Mouse (Mus musculus): ENCODE results near the gene Tkfc. TPM values are rescaled to one million over a fixed set of nuclear protein-coding genes. Genes with fewer than 3 reads are reported as not detected.
"Not testable (repeated sequence)": the region's sequence is repeated elsewhere in the genome, so short reads cannot be mapped to it uniquely, and the experiment has no call there.

Gene Tkfc
- total and polyA plus RNA-seq, 3 experiments = 12.6 to 20.9 (median 17.2) TPM

DNA sequence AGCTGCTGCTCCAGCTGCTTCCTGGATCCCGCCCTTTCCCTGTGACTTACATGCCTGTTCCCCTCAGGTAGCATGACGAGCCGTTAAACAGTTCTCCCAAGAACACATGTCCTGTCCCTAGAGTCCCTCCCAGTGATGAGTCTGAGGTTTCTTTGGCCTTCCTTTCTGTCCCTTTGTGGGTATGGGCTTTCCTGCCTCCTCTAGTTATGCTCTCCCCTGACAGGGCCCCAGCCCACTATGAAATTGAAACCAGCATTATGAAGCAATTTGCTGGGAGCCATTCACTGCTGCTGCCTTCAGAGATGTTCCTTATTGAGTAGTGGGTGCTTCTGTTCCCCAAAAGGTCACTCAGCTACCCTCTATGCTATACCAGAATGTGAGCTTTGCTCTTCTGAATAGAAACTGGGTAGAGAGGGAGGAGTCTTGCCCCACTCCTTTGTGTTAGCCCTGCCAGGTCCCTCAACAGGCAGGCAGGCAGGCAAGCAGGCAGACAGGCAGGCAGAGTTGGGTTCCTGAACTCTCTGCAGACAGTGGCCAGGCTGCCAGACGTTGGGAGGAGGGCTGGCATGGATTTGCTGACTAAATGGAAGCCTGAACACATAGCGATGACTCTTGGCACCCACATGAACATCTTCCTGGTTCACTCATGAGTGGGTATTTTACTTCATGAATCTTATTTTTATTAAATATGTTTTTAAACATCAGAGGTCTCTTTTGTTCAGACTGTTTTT lies 16.2 kb downstream of the Tkfc start:
- no peak for DNase-seq

DNA sequence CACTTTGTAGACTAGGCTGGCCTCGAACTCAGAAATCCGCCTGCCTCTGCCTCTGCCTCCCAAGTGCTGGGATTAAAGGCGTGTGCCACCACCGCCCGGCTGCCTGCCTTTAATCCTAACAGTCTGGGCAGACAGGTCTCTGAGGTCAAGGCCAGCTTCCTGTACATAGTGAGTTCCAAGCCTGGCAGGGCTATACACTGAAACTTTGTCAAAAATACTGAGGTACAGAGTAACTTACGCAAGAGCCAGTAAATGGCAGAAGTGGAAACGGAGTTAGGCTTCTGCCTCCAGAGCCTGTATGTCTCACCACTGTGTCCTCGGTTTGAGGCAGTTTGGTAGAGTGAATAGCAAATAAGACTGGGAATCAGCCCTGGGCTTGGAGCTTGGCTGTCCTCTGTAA lies 18.2 kb downstream of the Tkfc start:
- no peak for DNase-seq

DNA sequence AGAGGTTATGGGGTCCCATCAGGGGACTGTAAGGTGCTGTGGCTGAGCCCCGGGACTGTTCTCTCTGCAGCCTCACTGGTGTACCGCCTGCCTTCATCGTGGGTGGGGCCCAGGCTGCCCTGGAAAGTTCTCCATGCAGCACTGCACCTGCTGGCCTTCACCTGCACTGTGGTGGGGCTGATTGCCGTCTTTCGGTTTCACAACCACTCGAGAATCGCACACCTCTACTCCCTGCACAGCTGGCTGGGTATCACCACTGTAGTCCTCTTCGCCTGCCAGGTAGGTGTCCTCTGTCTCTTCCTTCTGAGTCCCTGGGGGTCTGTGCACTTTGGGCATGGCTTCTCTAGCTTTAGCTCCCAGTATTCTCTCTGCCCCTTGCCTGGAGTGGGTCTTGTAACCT lies 20.3 kb downstream of the Tkfc start:
- no peak for DNase-seq

DNA sequence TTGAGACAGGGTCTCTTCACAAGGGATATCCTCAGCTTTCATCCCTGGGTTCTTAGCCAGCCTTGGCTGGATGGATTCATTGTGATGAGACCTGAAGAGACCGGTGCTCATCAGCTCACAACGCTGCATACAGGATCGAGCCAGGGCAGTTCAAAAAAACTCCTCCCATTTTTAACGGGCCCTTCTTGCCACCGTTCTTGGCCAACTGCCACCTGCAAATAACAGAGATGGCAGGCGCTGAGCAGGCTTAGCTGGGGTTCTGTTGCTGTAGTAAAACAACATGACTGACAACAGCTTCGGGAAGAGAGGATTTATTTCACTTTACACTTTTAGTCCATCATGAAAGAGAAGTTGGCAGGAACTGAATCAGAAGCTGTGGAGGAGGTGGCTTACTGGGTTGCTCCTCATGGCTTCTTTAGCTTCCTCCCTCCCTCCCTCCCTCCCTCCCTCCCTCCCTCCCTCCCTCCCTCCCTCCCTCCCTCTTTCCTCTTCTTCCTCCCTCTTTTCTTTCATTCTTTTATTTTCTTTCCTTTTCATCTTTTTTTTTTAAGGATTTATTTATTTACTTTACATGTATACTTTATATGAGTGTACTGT lies 21.8 kb downstream of the Tkfc start:
- DNase-seq = no peak

DNA sequence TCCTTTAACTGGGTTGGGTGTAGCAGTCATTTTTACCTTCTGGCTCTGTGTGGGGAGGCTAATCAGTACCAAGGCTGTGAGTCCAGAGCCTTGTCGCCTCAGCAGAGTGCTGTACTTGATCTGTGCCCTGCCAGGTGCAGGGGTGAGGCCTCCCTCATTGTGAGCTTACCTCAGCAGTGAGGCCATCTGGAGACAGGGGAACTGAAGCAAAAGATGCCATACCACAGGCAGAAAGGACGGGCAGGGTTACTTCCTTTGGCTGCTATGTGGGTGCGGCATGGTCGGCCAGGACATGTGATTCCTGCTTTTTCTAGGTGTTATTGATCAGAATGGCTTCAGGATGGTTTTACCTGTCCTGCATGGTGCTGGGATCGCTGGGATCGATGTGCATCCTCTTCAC lies 23.5 kb downstream of the Tkfc start:
- no peak for DNase-seq

DNA sequence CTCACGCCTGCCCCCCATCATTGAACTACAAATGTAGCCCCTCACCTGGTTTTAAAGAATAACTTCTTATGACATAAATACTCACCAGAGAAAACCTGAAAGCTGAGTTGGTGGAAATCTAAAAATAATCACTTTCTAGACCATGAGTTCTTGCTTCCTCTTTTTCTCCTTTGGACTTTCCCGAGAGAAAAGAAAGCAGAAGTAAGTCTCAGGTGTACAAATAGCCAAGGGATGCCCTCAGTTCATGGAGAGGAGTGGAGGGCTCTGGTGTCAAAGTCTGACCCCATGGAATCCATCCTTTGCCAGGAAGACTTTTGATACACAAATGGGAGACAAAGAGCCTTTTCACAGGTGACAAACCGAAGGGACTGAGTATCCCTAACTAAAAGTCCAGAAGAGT lies 24.7 kb downstream of the Tkfc start:
- DNase-seq = no peak

DNA sequence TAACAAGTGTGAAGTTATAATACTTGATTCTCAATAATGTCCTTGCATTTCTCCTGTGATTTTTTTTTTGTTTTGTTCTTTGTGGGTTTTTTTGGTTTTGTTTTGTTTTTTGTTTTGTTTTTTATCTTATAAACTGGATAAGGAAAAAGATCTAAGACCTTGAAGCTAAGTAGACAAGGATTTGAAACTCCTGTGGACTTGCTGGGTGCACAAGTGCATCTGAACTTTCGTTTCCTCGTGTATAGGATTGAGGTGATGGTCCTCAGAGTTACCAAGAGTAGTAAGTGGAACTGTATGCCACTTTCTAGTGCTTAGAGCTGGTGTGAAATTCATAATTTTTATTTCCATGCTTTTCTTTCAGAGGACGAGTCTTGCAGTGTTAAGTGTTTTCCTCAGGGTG lies 25.4 kb downstream of the Tkfc start:
- no peak for DNase-seq

DNA sequence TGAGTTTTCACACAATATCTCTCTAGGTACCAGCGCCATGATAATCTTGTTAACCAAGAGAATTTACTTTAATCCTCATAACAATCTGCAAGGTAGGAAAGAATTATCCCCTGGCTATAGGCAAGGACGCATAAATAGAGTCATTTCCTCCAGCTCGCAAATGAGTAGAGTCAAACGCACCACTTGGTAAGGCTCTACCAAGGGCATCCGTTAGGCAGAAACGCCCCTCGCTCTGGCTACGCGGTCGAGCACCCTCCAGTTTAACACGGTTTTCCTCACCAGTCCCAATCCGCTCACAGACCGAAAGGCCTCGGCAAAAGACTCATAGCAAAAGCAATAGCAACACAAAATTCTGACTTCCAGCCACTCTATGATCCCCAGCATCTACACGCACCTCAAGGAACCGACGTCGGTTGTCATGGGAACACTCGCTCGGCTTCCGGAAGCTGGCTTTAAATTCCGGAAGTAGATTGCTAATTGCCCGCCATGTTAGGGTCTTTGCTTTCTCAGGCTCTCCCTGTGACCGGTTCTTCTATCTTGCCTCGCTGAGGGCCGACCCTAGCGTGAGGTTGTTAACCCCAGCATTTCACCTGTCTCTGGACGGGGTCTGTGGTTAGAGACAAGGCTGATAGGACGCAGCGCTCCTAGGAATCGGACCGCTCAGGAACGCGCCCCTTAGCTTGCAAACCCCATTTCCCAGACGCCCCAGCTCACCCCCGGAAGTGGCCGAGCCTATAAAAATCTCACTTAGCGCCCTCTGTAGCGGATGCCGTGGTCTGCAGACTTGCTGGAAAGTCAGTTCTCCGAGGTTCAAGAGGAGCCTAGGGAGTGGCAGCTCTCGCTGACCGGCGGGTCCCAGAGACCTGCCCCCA lies 28.5 kb downstream of the Tkfc start, which contains the start of the genes Cyb561a3 and Tmem138:
Gene Cyb561a3 (plus strand): TSS at position 483 of the 872 bp plus-strand sequence.
Gene Tmem138 (minus strand): TSS at position 673 of the 872 bp plus-strand sequence.
- DNase-seq = peak; percentile 94

DNA sequence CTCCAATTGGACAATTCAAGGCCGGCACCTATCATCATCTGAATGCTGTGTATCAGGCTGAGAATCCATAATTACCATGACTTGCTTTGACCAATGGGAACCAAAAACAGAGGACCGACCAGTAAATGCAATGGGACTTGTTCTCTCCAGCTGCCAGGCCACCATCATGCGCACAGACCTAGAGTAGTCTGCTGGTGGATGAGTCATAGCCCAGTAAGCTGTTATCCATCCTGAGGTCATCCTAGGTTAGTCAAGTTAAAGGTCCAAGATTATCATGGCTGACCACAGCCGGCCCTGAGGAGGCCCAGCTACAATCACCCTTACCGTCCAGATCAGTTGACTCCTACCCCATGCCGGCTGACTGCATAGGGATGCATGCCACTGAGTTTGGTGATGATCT lies 35.8 kb downstream of the Tkfc start:
- peak; percentile 39 for DNase-seq

DNA sequence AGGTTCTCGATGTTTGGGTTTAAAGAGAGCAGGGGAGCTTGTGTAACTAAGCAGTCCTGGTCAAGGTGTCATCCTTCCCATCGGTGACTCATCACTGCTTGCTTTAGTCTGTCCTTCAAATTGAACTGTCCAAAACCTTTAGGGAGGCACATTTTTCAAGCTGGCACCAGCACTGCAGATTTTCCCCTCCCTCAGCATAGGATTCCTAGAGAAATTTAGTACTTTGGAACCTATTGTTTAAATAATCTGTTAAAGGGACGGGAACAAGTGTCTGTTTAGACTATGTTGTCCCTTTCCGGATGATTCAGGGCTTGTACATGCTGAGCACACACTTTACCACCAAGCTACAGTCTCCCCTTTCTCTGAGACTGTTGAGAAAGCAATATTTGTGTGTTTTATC lies 40.2 kb downstream of the Tkfc start:
- peak; percentile 62 for DNase-seq

DNA sequence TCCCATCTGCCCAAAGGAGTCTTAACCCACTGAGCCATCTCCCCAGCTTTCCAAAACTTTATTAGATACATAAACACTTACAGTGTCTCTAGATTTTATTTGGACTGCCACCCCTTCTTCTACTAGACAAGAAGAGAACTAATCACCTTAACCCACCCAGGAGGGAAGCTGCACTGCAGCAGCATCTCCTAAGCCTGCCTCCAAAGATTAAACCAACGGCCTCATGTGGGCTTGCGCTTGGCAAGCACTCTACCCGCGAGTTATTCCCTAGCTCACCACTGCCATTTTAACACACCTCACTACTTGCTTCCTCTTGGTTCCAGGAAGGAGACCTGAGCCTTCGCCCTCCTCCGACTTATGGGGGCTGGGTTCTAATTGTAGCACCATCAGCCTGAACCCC lies 41.2 kb downstream of the Tkfc start:
- DNase-seq = no peak

DNA sequence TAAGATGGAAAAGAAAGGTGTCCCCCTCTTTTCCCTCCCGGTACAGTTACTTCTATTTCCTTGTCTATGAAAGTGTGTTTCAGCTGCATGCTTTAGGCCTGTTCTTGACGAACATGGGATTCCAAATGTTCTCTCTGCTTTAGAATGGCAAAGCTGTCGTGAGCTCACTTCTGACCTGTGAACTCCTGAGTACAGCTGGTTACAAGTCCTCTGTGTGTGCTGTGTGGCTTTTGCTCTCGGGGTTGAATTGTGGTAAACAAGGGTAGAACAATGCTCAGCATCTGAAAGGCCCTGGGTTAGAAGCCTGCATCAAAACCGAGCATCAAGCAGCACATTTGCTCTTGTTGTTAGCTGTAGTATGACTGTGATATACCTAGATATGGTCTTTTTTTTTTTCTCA lies 43.1 kb downstream of the Tkfc start:
- no peak for DNase-seq

DNA sequence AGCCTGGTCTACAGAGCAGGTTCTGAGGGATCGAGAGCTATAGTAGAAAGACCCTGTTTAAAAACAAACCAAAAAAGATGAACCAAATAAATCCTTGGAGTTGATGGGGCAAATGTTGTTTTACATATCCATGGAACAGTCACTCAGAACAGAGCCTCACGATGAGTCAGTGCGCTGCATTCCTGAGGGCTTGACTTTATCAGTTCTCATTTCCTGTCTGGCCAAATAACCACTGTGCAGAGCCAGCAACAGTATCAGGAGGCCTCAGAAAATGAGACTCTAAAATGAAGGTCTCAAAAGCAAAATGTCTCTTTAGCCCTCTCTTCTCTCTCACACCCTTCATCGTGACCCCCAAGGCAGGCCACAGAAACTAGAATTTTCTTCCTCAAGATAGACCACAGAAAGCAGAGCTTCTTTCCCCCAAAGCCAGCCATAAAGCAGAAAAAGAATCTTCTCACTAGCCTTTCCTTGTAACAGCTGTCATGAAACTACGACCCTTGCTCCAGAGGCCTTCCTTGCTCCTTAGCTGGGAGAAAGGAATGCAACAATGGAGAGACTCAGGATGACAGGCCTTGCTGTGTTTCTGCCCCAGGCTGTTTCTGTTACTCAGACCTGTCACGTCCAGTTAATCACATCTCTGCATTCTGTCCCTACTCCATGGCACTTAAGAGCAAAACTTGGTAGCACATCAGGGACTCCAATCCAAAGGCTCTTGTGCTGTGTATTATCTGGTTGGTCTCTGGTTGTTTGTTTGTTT lies 43.7 kb downstream of the Tkfc start:
- DNase-seq = peak; percentile 63

DNA sequence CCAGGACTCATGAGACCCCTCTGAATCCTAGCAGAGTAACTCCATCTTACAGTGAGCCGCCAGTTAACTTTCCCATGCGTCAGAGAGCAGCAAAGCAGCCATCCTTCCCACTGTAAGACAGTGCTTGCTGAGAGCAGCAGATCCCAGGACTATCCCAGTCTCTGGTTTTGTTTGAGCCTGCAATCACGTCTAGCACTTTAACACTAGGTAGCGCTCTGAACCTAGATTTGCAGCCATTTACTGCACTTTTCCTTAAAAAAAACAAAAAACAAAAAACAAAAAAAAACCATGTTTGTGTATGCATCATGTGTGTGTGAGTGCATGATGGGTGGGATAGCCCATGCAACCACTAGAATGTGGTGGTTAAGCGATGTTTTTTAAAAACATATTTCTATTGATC lies 45.3 kb downstream of the Tkfc start:
- peak; percentile 35 for DNase-seq

DNA sequence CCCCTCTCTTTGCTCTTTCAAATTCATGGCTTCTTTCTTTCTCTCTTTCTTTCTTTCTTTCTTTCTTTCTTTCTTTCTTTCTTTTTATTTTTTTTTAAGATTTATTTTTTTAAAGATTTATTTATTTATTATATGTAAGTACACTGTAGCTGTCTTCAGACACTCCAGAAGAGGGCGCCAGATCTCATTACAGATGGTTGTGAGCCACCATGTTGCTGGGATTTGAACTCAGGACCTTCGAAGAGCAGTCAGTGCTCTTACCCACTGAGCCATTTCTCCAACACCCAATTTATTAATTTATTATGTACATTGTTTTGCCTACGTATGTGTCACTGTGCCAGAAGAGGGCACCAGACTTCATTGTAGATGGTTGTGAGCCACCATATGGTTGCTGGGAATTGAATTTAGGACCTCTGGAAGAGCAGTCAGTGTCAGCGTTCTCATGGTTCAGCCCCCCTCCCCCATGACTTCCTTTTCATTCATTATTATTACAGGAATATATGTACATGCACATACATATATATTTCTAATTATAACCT lies 47.5 kb downstream of the Tkfc start:
- not testable (repeated sequence) for DNase-seq

DNA sequence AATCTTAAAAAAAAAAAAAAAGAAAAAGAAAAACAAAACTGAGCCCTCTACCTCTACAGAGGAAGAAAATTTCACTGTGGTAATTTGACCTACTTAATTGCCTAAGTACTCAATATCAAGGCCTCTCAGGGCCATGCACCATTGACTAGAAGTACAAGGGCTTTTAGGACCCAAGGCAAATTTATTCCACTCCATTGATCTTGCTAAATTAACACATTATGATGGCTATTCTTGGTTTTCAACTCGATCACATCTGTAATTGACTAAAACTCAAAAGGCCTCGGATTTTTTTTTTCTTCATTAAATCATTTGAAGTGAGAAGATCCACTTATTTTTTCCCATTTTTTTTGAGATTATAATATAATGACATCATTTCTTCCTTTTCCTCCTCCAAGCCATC lies 48.0 kb downstream of the Tkfc start:
- DNase-seq = no peak

DNA sequence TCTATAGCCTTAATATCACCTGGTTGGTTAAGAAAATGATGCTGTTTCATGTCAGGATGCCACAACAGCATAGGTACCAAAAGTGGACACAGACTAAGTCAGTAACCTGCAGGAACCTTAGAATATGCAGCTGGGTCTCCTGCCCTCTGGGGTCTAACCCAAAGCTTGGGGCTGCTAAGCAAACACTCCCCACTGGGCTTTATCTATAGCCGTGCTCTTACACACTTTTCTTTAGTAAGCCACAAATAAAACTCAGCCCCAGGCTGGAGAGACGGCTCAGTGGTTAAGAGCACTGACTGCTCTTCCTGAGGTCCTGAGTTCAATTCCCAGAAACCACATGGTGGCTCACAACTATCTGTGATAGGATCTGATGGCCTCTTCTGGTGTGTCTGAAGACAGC lies 48.5 kb downstream of the Tkfc start:
- no peak for DNase-seq

DNA sequence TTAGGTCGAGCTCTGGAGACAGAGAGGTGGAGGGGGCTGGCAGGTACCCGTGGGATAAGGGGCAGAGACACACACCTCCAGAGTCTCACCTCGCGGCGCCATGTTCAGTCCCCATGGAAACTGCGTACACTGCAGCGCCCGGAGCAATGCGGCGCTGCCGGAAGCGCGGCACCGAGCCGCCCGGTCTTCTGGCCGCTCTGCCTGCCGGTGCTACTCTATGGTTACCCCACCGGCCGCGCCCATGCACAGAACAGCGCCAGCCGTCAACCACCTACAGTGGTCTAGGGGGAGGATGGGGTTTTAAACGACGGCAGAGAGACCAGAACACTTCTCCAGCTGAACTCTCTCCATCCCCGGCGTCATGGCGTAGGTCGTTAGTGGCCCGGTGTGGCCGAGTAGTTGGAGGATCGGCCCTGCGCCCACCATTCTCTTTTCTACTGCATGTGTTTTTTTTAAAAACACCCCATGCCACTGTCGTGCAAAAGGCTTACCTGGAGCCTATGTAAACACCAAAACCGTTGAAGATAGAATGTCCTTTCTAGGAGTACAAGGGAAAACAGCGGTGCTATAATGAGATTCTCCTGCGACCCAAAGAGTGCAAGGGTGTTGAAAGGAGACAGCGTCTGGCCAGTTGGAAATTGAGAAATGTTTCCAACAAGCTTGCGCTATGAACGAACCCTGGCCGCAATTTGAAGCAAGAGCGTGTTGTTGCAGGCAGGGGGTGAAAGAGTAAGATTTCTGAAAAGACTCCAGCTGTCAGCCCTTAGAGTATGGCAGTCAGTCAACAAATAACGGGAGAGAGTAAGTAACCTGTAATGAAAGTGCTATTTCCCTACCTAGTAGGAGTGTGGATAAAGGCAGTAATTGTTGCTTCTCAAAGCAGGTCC lies 49.6 kb downstream of the Tkfc start, which contains the start of gene Tmem216:
Gene Tmem216 (minus strand): TSS at position 615 of the 887 bp plus-strand sequence.
- DNase-seq = peak; percentile 91

DNA sequence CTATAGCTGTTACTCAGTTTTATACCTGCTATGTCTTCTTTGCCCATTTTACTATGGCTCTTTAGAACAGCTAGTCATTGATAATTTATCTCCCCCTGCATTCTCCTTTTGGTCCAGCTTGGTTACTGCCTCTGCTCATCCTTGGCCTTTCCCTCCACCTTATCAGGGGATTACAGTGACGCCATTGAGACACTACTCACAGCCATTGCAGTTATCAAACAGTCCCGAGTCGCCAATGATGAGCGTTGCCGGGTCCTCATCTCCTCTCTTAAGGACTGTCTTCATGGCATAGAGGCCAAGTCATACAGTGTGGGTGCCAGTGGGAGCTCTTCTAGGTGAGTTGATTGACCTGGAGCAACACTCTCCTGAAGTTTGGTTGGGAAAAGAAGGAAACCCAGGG lies 66.0 kb downstream of the Tkfc start:
- DNase-seq = no peak

All from adrenal gland, adult 2 months (tissue).